Mouse (Mus musculus): ENCODE data around the gene Znrf3.

The Znrf3 gene

GRCm38 (mm10) chr11:5314796-5315195, 129.9 kb downstream of the Znrf3 start:
- no peak for DNase-seq

- DNase-seq, result no peak
These were observed 130.3 kb downstream of the Znrf3 start for GRCm38 (mm10) chr11:5314330-5314741.

GRCm38 (mm10) chr11:5307024-5307905, 137.4 kb downstream of the Znrf3 start:
- no peak for DNase-seq

GRCm38 (mm10) chr11:5306017-5306416, 138.6 kb downstream of the Znrf3 start:
- no peak for DNase-seq

GRCm38 (mm10) chr11:5304526-5304925, 140.1 kb downstream of the Znrf3 start:
- no peak for DNase-seq

- DNase-seq, result no peak
These were observed 146.7 kb downstream of the Znrf3 start for GRCm38 (mm10) chr11:5298007-5298372.

GRCm38 (mm10) chr11:5297148-5298006, 147.3 kb downstream of the Znrf3 start:
- no peak for DNase-seq

GRCm38 (mm10) chr11:5296576-5297115, 148.0 kb downstream of the Znrf3 start:
- DNase-seq, result no peak

- DNase-seq, result no peak
These were observed 149.8 kb downstream of the Znrf3 start for GRCm38 (mm10) chr11:5294805-5295204.

GRCm38 (mm10) chr11:5290691-5291090, 154.0 kb downstream of the Znrf3 start:
- DNase-seq, result peak; percentile 22 to 68

GRCm38 (mm10) chr11:5289826-5290580, 154.6 kb downstream of the Znrf3 start:
- DNase-seq, result no peak

GRCm38 (mm10) chr11:5283987-5284386, 160.7 kb downstream of the Znrf3 start:
- DNase-seq, result no peak

GRCm38 (mm10) chr11:5280932-5281331, 163.7 kb downstream of the Znrf3 start:
- DNase-seq, result no peak

- DNase-seq, result no peak
These were observed 166.2 kb downstream of the Znrf3 start for GRCm38 (mm10) chr11:5278463-5278862.

- DNase-seq, result no peak
These were observed 167.2 kb downstream of the Znrf3 start for GRCm38 (mm10) chr11:5277307-5277971.

GRCm38 (mm10) chr11:5275216-5275615, 169.4 kb downstream of the Znrf3 start:
- no peak for DNase-seq

- no peak for DNase-seq
These were observed 172.0 kb downstream of the Znrf3 start for GRCm38 (mm10) chr11:5272536-5273234.

- DNase-seq, result no peak
These were observed 172.6 kb downstream of the Znrf3 start for GRCm38 (mm10) chr11:5272066-5272360.

GRCm38 (mm10) chr11:5271274-5272065, 173.2 kb downstream of the Znrf3 start:
- DNase-seq, result no peak

GRCm38 (mm10) chr11:5269846-5270461, 174.7 kb downstream of the Znrf3 start:
- no peak for DNase-seq
